Mouse (Mus musculus) C2C12 (cell line): ENCODE data around the gene Sigirr. TPM values are rescaled to one million over a fixed set of nuclear protein-coding genes. Genes with fewer than 3 reads are reported as not detected.

Source experiments
- H3K27me3 ChIP-seq: one replicate; pipeline ENCODE4 v1.6.1; 2011; ENCODE audit not compliant: control insufficient read depth, insufficient read depth, insufficient read length
- H3K36me3 ChIP-seq: one replicate; pipeline ENCODE4 v1.6.1; 2011; ENCODE audit not compliant: control insufficient read depth, insufficient read depth
- H3K4me3 ChIP-seq: one replicate; pipeline ENCODE4 v1.5.1; 2011; ENCODE audit warnings: mild to moderate bottlenecking, control low read depth; ENCODE audit not compliant: poor library complexity, insufficient read depth, severe bottlenecking
- H3K79me2 ChIP-seq: one replicate; pipeline ENCODE4 v1.6.1; 2011; ENCODE audit not compliant: control insufficient read depth, insufficient read depth
- H3K79me3 ChIP-seq: one replicate; pipeline ENCODE4 v1.6.1; 2011; ENCODE audit warnings: low read depth, control low read depth
- H3ac ChIP-seq: one replicate; pipeline ENCODE3; 2011; ENCODE audit warnings: low read depth; ENCODE audit not compliant: control insufficient read depth, insufficient read length
- CEBPB ChIP-seq: IDR thresholded peaks from one replicate; pipeline ENCODE4 v1.6.1; 2011; ENCODE audit warnings: low read depth, mild to moderate bottlenecking, control low read depth, moderate library complexity
- CTCF ChIP-seq: IDR thresholded peaks from one replicate; pipeline ENCODE4 v1.5.1; 2011; ENCODE audit not compliant: control insufficient read depth, insufficient read depth, insufficient read length
- FOSL1 ChIP-seq: IDR thresholded peaks from one replicate; pipeline ENCODE4 v1.8.0; 2011; ENCODE audit warnings: mild to moderate bottlenecking, low read length; ENCODE audit not compliant: poor library complexity, insufficient read depth, severe bottlenecking
- MAX ChIP-seq: IDR thresholded peaks from one replicate; pipeline ENCODE4 v1.6.1; 2011; ENCODE audit warnings: mild to moderate bottlenecking, control low read depth
- MYOD1 ChIP-seq: IDR thresholded peaks from one replicate; pipeline ENCODE4 v1.6.1; 2011; ENCODE audit warnings: low read depth; ENCODE audit not compliant: control insufficient read depth, insufficient read length
- MYOG ChIP-seq: IDR thresholded peaks from one replicate; pipeline ENCODE4 v1.6.1; 2011; ENCODE audit not compliant: control insufficient read depth, insufficient read length; ENCODE audit errors: extremely low read depth
- USF1 ChIP-seq: IDR thresholded peaks from one replicate; pipeline ENCODE4 v1.6.1; 2011; ENCODE audit warnings: low read depth, mild to moderate bottlenecking, control low read depth, moderate library complexity
- polyA plus RNA-seq: library from polyadenylated mRNA; unstranded; fragments of >200 nt; fragmentation: generic; extraction: Trizol; gene quantifications from one replicate; pipeline ENCODE4 v1.2.1, GENCODE M21; 2012; ENCODE audit warnings: missing spikeins

The Sigirr gene
- polyA plus RNA-seq, 1 experiment = 13.9 TPM

GRCm38 (mm10) chr7:141094487-141095205 is 5.7 kb downstream of the Sigirr start:
- H3K27me3 ChIP-seq = no peaks in the 10 kb centered on the region
- TF ChIP-seq MAX (no peak), MYOG (no peak), FOSL1 (no peak), CEBPB (no peak), MYOD1 (no peak), USF1 (no peak), CTCF (no peak)
- no peaks in the 10 kb centered on the region for H3K79me3 ChIP-seq
- no peaks in the 10 kb centered on the region for H3K79me2 ChIP-seq
- H3K4me3 ChIP-seq = no peak overlapping the region
- H3ac ChIP-seq = no peak overlapping the region
- no peaks in the 10 kb centered on the region for H3K36me3 ChIP-seq

- Histone ChIP-seq H3ac (no peak overlapping the region), H3K4me3 (no peak overlapping the region), H3K27me3 (no peaks in the 10 kb centered on the region)
These were observed 6.4 kb downstream of the Sigirr start for GRCm38 (mm10) chr7:141093950-141094349.

GRCm38 (mm10) chr7:141092051-141092735 is 8.2 kb downstream of the Sigirr start:
- no peaks in the 10 kb centered on the region for H3K27me3 ChIP-seq

More at GRCm38 (mm10) chr7:141093950-141094349, 6.4 kb downstream of the Sigirr start:
- no peaks in the 10 kb centered on the region for H3K79me3 ChIP-seq
- TF ChIP-seq USF1 (no peak), CEBPB (no peak)
- no peaks in the 10 kb centered on the region for H3K36me3 ChIP-seq
- no peaks in the 10 kb centered on the region for H3K79me2 ChIP-seq

GRCm38 (mm10) chr7:141090228-141090627 is 10.1 kb downstream of the Sigirr start:
- no peaks in the 10 kb centered on the region for H3K79me2 ChIP-seq
- H3K27me3 ChIP-seq = no peaks in the 10 kb centered on the region
- H3ac ChIP-seq = no peak overlapping the region
- H3K79me3 ChIP-seq = no peaks in the 10 kb centered on the region
- no peak overlapping the region for H3K4me3 ChIP-seq
- TF ChIP-seq FOSL1 = no peak
- no peak for TF ChIP-seq MYOD1
- TF ChIP-seq USF1 = no peak
- TF ChIP-seq CTCF = no peak
- no peak for TF ChIP-seq MAX
- no peak for TF ChIP-seq MYOG
- TF ChIP-seq CEBPB = no peak
- no peaks in the 10 kb centered on the region for H3K36me3 ChIP-seq

More at GRCm38 (mm10) chr7:141092051-141092735, 8.2 kb downstream of the Sigirr start:
- H3K4me3 ChIP-seq = no peak overlapping the region
- no peaks in the 10 kb centered on the region for H3K79me3 ChIP-seq
- no peak overlapping the region for H3ac ChIP-seq
- H3K36me3 ChIP-seq = no peaks in the 10 kb centered on the region
- no peaks in the 10 kb centered on the region for H3K79me2 ChIP-seq
- TF ChIP-seq MYOD1 (no peak), USF1 (no peak), CTCF (peak; percentile 57)

- H3ac ChIP-seq = no peak overlapping the region
- no peaks in the 10 kb centered on the region for H3K27me3 ChIP-seq
- H3K4me3 ChIP-seq = no peak overlapping the region
- no peaks in the 10 kb centered on the region for H3K36me3 ChIP-seq
- H3K79me2 ChIP-seq = no peaks in the 10 kb centered on the region
- H3K79me3 ChIP-seq = no peaks in the 10 kb centered on the region
- no peak for TF ChIP-seq USF1
These were observed 11.9 kb downstream of the Sigirr start for GRCm38 (mm10) chr7:141088473-141088872.

- Histone ChIP-seq H3K27me3 (no peaks in the 10 kb centered on the region), H3ac (no peak overlapping the region), H3K36me3 (no peaks in the 10 kb centered on the region), H3K79me3 (no peaks in the 10 kb centered on the region), H3K79me2 (no peaks in the 10 kb centered on the region), H3K4me3 (no peak overlapping the region)
- TF ChIP-seq CEBPB = no peak
- no peak for TF ChIP-seq MYOG
- TF ChIP-seq CTCF = no peak
- TF ChIP-seq FOSL1 = no peak
- no peak for TF ChIP-seq MYOD1
- no peak for TF ChIP-seq MAX
- TF ChIP-seq USF1 = no peak
These were observed 12.5 kb downstream of the Sigirr start for GRCm38 (mm10) chr7:141087894-141088293.
